Mouse (Mus musculus) embryonic facial prominence, embryonic 15.5 days (tissue): ENCODE results near the gene Gm20388. TPM values are rescaled to one million over a fixed set of nuclear protein-coding genes. Genes with fewer than 3 reads are reported as not detected.
A peak's percentile ranks its signal among the peaks of the same experiment; 100 is the strongest.

Source experiments
- ATAC-seq: fragments of 200-750 bp; cut with Nextera tagmentation; 2 replicates; pipeline ENCODE4 v1.8.0; 2017; ENCODE audit warnings: low read depth, moderate TSS enrichment; ENCODE audit not compliant: insufficient number of reproducible peaks, low FRiP score, low TSS enrichment
- H3K27ac ChIP-seq: fragments of 300-500 bp; sonication (generic); replicated peaks from 2 replicates; pipeline ENCODE4 v1.5.1; 2015; ENCODE audit warnings: mild to moderate bottlenecking, inconsistent platforms
- H3K27me3 ChIP-seq: fragments of 300-500 bp; sonication (generic); 2 replicates; pipeline ENCODE4 v1.6.1; 2015; ENCODE audit warnings: inconsistent platforms
- H3K36me3 ChIP-seq: fragments of 300-500 bp; sonication (generic); 2 replicates; pipeline ENCODE4 v1.6.1; 2015; ENCODE audit warnings: mild to moderate bottlenecking, inconsistent platforms
- H3K4me1 ChIP-seq: fragments of 300-500 bp; sonication (generic); 2 replicates; pipeline ENCODE4 v1.6.1; 2015; ENCODE audit warnings: inconsistent platforms
- H3K4me2 ChIP-seq: fragments of 300-500 bp; sonication (generic); replicated peaks from 2 replicates; pipeline ENCODE4 v1.6.1; 2015; ENCODE audit warnings: mild to moderate bottlenecking, inconsistent platforms
- H3K4me3 ChIP-seq: fragments of 300-500 bp; sonication (generic); replicated peaks from 2 replicates; pipeline ENCODE4 v1.5.1; 2015; ENCODE audit warnings: mild to moderate bottlenecking, inconsistent platforms
- H3K9ac ChIP-seq: fragments of 300-500 bp; sonication (generic); 2 replicates; pipeline ENCODE4 v1.6.1; 2015; ENCODE audit warnings: inconsistent platforms
- H3K9me3 ChIP-seq: fragments of 300-500 bp; sonication (generic); replicated peaks from 2 replicates; pipeline ENCODE4 v1.6.1; 2016; ENCODE audit warnings: inconsistent platforms
- WGBS: fragments of 180-500 bp; shearing (Covaris S2); methylation state at CpG from one replicate; pipeline ENCODE4 v1.1.7; 2015; 5-methylcytosine and 5-hydroxymethylcytosine counted together
- polyA plus RNA-seq: library from polyadenylated mRNA; unstranded; fragments of >200 nt; fragmentation: Nextera tagmentation; extraction: Ambion mirVana; gene quantifications from 2 replicates; pipeline ENCODE4 v1.2.1, GENCODE M21; 2015

Gm20388 gene
- polyA plus RNA-seq, 1 experiment from 2014 or later, result 8.0 TPM

DNA sequence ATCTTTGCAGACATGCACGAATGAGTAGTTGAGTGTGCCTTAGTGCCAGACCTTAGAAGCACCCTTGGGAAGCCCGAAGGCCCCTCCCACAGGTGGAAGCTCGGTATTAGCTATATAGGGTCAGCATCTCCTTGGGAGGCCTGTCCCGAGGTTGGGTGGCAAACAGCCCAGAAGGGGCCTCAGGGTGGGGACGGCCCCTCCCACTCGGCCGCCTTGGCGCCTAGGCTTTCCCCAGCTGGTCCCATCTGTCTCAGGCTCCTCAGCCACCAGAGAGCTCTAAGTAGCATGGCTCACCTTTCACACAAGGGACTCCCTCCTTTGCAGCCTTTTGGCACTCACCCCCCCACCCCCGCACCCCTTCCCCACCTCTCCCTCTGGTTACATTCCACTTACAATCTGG lies 273.7 kb downstream of the Gm20388 start:
- Histone ChIP-seq H3K4me3 (no peak overlapping the region), H3K27ac (peak overlapping the region; percentile 58; the same call in 1 of the 2 replicates), H3K36me3 (no peaks in the 10 kb centered on the region), H3K9ac (no peak overlapping the region), H3K9me3 (no peaks in the 10 kb centered on the region), H3K4me1 (peaks cover 50% of the 10 kb centered on the region), H3K27me3 (no peaks in the 10 kb centered on the region), H3K4me2 (no peak overlapping the region)
- 18% methylated on average over 9 of the region's 9 CpGs for WGBS
- ATAC-seq, result peak; percentile 60

DNA sequence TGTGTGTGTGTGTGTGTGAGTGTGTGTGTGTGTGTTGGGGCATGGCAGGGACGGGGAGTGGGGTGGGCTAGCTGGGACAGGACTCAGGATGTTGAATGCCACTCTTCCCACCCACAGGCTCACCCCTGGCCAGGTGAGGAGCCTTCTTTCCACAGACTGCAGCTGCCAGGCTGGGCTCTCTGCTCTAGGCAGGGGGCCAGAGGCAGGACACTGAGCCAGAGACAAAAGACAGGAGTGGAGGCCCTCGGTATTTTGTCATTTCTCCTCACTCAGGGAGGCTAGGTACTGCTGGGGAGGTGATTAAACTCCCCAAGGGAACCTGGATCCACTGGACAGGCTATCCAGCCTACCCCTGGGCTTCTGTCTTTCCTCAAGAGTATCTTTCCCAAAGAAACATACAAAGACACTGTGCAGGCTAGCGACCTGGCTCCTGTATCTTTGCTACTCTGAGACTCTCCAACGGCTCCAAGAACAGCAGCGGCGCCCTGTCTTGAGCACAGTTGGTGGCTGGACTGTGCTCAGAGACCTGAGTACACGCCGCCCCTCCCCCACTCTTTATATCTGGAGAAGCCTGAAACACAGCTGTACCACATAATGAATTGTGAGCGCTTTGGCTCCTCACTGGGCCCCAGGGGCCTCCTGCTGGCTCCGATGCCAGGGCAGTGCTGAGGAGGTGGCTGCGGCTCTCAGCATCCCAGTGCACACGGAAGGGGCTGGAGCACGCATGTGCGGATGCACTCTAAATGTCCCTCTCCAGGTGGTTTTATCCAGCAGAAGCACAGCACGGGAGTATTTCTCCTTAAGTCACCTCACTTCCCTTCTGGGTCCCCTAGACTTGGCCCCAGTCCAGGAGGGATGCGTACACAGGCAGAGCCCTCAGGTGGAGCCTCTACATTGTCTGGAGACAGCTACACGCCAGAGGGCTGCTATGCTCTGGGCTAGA lies 274.5 kb downstream of the Gm20388 start:
- Histone ChIP-seq H3K9ac (no peak overlapping the region), H3K9me3 (no peaks in the 10 kb centered on the region), H3K4me1 (peaks cover 51% of the 10 kb centered on the region), H3K4me2 (peak overlapping the region; percentile 30; the same call in 1 of the 2 replicates), H3K27ac (peak overlapping the region; percentile 76), H3K27me3 (no peaks in the 10 kb centered on the region), H3K4me3 (0 out of 2 replicates have a peak overlapping the region, but pooled peaks have one; percentile 2), H3K36me3 (no peaks in the 10 kb centered on the region)
- 18% methylated on average over 17 of the region's 17 CpGs for WGBS
- peak; percentile 52; the same call in 1 of the 2 replicates for ATAC-seq

DNA sequence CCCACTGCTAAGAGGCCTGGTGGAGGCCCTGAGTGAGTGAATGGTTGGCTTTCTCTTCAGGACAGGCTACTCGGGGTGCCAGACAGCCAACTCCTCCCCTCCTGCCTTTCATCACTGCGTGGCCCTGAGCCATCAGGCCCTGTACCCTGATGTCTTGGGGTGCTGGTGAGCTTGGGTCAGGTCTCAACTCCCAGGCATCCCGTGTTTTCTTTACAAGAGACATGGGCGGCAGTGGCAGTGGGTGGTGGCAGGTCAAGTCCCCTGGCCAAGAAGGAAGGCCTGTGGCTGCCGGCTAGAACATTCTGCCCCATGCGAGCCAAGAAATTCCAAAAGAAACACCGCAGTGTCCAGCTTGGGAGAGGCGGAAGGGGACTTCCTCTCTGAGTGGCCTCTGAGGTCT lies 275.8 kb downstream of the Gm20388 start:
- Histone ChIP-seq H3K27me3 (no peaks in the 10 kb centered on the region), H3K4me3 (no peak overlapping the region), H3K9me3 (no peaks in the 10 kb centered on the region), H3K4me1 (peaks cover 57% of the 10 kb centered on the region), H3K9ac (no peak overlapping the region), H3K27ac (no peak overlapping the region), H3K4me2 (no peak overlapping the region), H3K36me3 (no peaks in the 10 kb centered on the region)
- no peak for ATAC-seq
- WGBS, result 70% methylated on average over 8 of the region's 8 CpGs

DNA sequence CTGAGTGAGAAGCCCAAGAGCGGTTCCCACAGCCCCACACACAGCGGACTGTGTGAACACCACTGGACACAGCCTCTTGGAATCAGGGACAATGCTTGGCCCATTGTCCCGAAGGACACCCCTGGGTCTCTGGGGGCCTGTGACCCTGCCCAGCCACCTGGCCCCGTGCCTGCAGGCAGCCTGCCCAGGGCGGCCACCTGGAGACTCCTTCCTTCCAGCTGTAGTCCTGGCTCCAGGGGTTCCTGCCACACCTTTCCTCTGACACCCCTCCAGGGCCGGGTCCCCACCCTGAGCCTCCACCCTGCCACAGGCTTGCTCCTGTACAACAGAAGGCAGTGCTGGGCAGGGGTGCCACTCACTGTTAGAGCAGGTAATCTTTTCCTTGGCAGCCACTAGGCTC lies 277.9 kb downstream of the Gm20388 start:
- H3K4me3 ChIP-seq, result no peak overlapping the region
- ATAC-seq, result no peak
- H3K27me3 ChIP-seq, result no peaks in the 10 kb centered on the region
- no peak overlapping the region for H3K4me2 ChIP-seq
- H3K27ac ChIP-seq, result no peak overlapping the region
- peaks cover 62% of the 10 kb centered on the region for H3K4me1 ChIP-seq
- 71% methylated on average over 6 of the region's 6 CpGs for WGBS
- H3K9me3 ChIP-seq, result no peaks in the 10 kb centered on the region
- H3K9ac ChIP-seq, result no peak overlapping the region
- H3K36me3 ChIP-seq, result no peaks in the 10 kb centered on the region

DNA sequence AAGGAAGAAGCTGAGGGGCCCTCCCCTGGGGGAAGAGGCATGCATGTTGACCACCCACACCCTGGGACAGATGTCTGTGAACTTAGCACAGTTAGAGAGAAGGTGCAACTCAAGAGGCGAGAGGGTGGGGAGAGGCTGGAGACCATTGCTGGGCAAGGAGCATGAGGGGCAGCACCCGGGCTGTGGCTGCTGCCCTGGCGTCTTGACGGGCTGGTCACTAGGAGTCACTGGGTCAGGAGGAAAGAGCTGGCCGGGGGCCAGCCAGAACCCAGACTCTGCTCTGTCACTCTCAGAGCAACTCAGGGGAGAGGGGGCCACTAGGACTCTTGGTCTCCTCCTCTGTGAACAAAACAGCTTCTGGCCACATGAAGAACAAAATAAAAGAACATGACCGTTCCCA lies 278.8 kb downstream of the Gm20388 start:
- H3K4me1 ChIP-seq, result peaks cover 54% of the 10 kb centered on the region
- ATAC-seq, result no peak
- 0 out of 2 replicates have a peak overlapping the region, but pooled peaks have one; percentile 3 for H3K27ac ChIP-seq
- no peak overlapping the region for H3K4me2 ChIP-seq
- H3K4me3 ChIP-seq, result no peak overlapping the region
- no peaks in the 10 kb centered on the region for H3K27me3 ChIP-seq
- no peaks in the 10 kb centered on the region for H3K36me3 ChIP-seq
- no peaks in the 10 kb centered on the region for H3K9me3 ChIP-seq
- H3K9ac ChIP-seq, result no peak overlapping the region
- 80% methylated on average over 6 of the region's 6 CpGs for WGBS

DNA sequence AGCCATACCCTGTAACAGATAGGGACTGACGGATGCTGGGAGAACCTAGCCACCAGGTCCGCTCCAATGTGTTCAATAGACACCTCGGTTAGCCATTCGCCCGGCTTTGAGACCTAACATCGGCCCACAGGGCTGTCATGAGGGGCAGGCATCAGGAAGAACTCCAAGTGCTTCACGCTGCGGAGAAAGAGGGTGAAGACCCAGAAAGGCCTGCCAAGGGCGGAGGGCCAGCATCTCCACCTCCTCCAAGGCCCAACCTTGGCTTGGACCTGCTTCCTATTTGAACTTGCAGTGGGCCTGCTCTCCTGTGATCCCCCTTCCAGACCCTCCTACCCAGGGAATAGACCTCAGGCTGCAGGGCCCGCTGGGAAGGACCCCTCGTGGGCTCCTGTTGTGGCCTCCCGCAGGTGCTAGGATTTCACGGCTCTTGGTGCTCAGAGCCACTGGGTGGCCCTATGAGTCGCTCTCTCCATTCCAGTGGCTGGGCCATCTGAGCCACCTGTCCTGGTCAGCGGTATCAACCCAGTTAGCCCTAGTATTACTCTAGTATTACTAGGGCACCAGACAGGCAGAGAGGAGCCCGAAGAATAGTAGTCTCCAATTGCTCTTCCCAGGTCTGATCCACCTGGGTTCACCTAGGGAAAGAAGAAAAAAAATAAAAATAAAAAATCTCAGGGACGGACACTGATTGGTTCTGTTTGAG lies 279.6 kb downstream of the Gm20388 start:
- H3K27me3 ChIP-seq, result no peaks in the 10 kb centered on the region
- no peak overlapping the region for H3K4me3 ChIP-seq
- WGBS, result 79% methylated on average over 17 of the region's 17 CpGs
- no peaks in the 10 kb centered on the region for H3K9me3 ChIP-seq
- H3K27ac ChIP-seq, result peak overlapping the region; percentile 74; the same call in 1 of the 2 replicates
- H3K36me3 ChIP-seq, result no peaks in the 10 kb centered on the region
- ATAC-seq, result no peak
- H3K4me1 ChIP-seq, result peaks cover 46% of the 10 kb centered on the region
- H3K9ac ChIP-seq, result no peak overlapping the region
- no peak overlapping the region for H3K4me2 ChIP-seq

DNA sequence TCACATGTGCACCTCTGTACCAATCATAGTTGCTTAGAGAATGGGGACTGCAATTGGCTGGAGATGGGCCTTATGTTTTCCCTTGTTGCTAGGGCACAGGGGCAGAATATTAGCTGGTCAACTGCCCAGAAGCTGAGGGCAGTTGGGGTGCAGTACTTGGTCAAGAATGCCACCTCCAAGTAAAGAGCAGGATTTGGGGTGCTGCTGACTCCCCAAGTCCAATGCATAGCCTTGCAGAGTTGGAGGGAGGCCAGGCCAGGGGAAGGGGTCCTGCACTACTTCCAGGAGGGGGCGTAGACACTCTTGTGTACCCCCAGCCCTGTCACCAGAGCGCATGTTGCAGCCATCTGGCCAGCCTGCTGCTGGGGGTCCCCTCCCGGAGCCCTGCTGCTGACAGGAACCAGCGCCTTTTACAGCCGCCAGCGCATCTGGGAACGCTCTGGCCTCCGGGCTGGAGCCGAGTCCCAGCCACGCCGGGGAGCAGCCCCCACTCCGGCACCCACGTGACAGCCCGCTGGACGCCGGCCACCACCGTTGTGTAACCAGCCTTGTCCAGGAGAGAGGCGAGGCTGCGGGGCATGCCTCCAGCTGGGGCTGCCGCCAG lies 280.3 kb downstream of the Gm20388 start:
- Histone ChIP-seq H3K27me3 (no peaks in the 10 kb centered on the region), H3K9ac (no peak overlapping the region), H3K27ac (peak overlapping the region; percentile 74), H3K36me3 (no peaks in the 10 kb centered on the region), H3K4me3 (peak overlapping the region; percentile 13), H3K9me3 (no peaks in the 10 kb centered on the region), H3K4me1 (peaks cover 40% of the 10 kb centered on the region), H3K4me2 (peak overlapping the region; percentile 42)
- ATAC-seq, result peak; percentile 90
- 27% methylated on average over 20 of the region's 20 CpGs for WGBS

DNA sequence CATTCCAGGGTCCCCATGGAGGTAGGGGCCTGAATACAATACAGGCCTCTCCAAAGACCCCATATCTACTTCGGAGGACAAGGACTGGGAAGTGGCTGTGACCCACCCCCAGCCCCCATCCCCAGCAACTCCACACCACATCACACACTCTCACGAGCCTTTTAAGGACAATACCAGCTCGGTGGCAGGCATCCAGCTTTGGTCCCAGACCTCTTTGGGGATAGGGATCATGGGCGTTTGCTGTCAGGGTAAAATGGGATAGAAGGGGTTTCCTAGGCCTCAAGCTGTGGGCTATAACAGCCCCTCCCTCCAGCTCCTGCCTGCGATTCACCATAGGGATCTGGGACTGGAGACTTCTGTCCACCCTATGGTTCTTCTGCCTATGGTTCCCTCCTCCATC lies 281.0 kb downstream of the Gm20388 start:
- H3K27me3 ChIP-seq, result no peaks in the 10 kb centered on the region
- ATAC-seq, result no peak
- peak overlapping the region; percentile 74 for H3K27ac ChIP-seq
- peaks cover 32% of the 10 kb centered on the region for H3K4me1 ChIP-seq
- no peaks in the 10 kb centered on the region for H3K9me3 ChIP-seq
- no peak overlapping the region for H3K4me3 ChIP-seq
- H3K9ac ChIP-seq, result no peak overlapping the region
- 48% methylated on average over 5 of the region's 5 CpGs for WGBS
- H3K36me3 ChIP-seq, result no peaks in the 10 kb centered on the region
- H3K4me2 ChIP-seq, result no peak overlapping the region; the same call in 1 of the 2 replicates

DNA sequence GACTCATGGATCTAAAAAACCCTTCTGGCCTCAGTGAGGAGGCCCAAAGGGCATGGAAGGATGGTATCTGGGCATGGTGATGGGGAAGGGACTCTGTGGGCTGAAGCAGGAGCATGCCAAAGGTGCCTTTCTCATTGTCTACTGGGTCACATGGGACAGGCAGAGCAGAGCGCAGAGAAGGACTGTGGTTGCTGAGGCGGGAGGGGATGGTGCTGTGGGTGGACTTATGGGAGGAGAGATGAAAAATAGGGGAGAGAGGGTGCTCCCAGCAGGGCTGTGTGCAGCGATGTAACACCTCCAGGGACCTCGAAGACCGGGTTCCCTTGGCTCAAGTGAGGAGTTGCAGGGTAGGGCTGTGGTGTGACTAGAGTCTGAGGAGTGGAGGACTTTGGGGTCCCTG lies 281.5 kb downstream of the Gm20388 start:
- ATAC-seq, result no peak
- H3K36me3 ChIP-seq, result no peaks in the 10 kb centered on the region
- no peak overlapping the region for H3K4me2 ChIP-seq
- peaks cover 28% of the 10 kb centered on the region for H3K4me1 ChIP-seq
- H3K27ac ChIP-seq, result 0 out of 2 replicates have a peak overlapping the region, but pooled peaks have one; percentile 74
- no peak overlapping the region for H3K4me3 ChIP-seq
- H3K9me3 ChIP-seq, result no peaks in the 10 kb centered on the region
- WGBS, result 95% methylated on average over 5 of the region's 5 CpGs
- H3K27me3 ChIP-seq, result no peaks in the 10 kb centered on the region
- no peak overlapping the region for H3K9ac ChIP-seq

DNA sequence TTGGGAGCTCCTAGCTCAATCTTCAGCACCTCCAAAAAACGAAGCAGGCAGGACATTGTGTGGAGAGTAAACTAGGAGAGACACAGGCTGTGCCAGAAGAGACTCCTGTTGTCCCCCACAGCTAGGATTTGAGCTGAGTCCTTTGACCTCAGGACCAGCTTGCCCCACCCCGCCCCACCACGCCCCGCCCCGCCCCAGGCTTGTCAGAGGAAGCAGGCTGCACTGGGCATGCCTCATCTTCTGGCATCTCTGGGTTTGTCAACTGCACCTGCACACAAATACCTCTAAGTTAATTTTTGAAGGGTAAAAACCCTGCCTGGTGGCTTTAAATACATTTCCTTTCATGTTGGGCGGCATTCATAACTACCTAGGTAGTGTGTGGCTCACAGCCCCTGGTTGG lies 290.7 kb downstream of the Gm20388 start:
- WGBS, result 78% methylated on average over 6 of the region's 6 CpGs
- no peak overlapping the region for H3K4me2 ChIP-seq
- no peaks in the 10 kb centered on the region for H3K36me3 ChIP-seq
- no peak overlapping the region for H3K9ac ChIP-seq
- no peak overlapping the region for H3K4me3 ChIP-seq
- peaks cover 9% of the 10 kb centered on the region for H3K4me1 ChIP-seq
- H3K27ac ChIP-seq, result no peak overlapping the region
- no peaks in the 10 kb centered on the region for H3K9me3 ChIP-seq
- ATAC-seq, result no peak
- no peaks in the 10 kb centered on the region for H3K27me3 ChIP-seq

DNA sequence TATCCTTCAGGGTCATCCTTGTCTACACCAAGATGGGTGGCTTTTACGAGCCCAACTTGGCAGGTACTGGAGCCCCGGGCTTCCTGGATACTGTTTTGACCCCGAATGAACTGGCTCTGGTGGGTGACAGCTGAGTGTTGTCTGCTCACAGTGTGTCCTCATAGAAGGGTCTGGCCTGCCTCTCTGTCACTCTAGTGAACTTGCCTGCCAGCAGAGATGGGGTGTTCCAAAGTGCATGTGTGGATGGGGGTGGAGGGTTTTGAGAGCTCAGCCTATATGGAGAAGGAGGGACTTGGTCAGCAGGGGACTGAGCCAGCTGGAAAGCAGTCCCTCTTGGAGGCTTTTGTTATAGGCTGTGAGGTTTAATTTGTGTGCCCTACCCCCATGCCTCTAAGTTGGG lies 291.9 kb downstream of the Gm20388 start:
- H3K9ac ChIP-seq, result no peak overlapping the region
- H3K27me3 ChIP-seq, result no peaks in the 10 kb centered on the region
- no peak for ATAC-seq
- no peak overlapping the region for H3K4me2 ChIP-seq
- H3K9me3 ChIP-seq, result no peaks in the 10 kb centered on the region
- 57% methylated on average over 3 of the region's 3 CpGs for WGBS
- H3K4me1 ChIP-seq, result peaks cover 9% of the 10 kb centered on the region
- H3K27ac ChIP-seq, result no peak overlapping the region
- H3K36me3 ChIP-seq, result no peaks in the 10 kb centered on the region
- no peak overlapping the region for H3K4me3 ChIP-seq
